Mouse (Mus musculus) urinary bladder, postnatal 10 days (tissue): ENCODE measurements at regions not wholly inside any gene's neighbourhood (a gene's known extent, or its start where the extent isn't known, plus 50 kb on each side); places are given as distances from the start of the nearest gene placed in this dataset.
"Not testable (repeated sequence)": the region's sequence is repeated elsewhere in the genome, so short reads cannot be mapped to it uniquely, and the experiment has no call there.

Experiments used
- DNase-seq: peaks from one replicate; pipeline ENCODE4 v3.0.0; 2022; ENCODE audit warnings: low spot score

DNA sequence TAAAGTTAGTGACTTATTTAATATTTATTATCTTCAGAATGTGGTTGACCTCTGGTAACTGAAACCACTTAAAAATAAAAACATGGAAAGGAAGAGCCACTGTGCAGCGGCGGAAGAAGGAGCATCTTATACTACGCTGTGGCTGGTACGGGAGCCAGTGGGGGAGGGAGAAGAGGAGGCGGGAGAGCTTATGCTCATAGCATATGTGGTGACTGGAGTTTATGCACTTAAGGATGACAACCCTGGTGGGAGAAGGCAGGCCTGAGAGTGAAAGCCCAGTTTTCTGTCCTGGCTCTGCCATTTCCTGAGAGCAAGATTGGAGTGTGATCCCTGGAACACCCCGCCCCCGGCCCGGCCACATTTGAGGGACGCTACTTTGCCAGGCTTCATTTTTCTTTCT, 145.5 kb downstream of the Tsen15 start:
- no peak for DNase-seq

DNA sequence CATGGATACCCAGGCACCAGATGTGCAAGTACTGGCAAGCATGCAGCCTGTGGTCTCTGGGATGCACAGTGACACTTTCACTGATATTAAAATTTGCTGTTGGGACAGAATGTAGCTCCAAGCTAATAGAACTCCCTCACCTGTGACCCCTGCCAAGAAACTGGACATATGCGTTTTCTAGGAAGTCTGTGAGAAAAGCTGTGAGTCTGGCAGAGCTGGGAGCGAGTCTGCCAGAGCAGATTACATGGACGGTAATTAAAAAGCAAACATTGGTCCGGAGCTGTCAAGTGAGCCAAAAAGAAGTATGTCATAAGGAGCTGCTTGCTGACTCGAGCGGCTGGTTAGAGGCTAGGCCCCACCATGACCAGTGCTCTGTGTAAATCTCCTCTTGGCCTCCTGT, 147.1 kb downstream of the Tsen15 start:
- no peak for DNase-seq

DNA sequence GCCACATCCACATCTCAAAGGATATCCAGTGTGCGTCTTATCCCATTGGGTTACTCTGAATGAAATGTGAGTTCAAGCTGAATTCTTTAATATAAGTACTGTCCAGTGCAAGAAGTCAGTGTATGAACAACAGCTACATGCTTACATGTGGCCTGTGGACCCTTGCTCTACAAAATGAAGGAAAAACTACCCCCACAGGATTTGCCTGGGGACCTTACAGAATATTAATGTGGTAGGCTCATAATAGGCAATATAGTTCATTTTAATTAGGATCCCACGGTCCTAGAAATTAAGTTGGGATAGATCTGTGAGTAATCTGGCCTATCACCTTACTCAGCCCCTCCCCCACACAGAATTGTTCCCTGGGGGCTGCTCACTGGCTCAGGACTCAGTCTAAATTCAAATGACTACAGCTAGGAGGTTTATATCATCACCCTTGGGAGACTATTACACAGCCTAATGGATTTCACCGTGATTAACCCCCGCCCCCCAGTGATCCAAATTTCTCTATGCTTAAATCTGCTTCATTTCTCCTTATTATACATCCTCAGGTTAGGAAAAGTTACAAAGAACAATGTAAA, 145.4 kb upstream of the 1700025G04Rik start:
- no peak for DNase-seq

DNA sequence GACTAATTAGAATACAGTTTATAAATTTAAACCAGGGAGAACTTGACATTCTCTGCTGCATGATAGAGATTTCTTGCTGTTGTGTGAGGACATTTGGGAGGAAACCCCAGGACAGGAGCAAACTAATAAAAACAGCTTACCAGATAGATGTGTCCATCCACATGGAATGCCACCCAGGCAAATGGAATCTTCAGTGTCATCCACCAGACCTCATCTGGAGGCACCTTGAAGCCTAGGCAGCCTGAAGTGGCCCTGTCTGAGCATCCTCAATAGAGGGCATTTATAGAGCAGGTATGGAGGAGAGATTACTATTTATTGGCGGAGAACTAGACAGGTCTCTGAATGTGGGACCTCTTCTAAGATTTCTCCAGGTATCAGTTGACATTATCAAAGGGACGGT, 144.8 kb upstream of the 1700025G04Rik start:
- no peak for DNase-seq

DNA sequence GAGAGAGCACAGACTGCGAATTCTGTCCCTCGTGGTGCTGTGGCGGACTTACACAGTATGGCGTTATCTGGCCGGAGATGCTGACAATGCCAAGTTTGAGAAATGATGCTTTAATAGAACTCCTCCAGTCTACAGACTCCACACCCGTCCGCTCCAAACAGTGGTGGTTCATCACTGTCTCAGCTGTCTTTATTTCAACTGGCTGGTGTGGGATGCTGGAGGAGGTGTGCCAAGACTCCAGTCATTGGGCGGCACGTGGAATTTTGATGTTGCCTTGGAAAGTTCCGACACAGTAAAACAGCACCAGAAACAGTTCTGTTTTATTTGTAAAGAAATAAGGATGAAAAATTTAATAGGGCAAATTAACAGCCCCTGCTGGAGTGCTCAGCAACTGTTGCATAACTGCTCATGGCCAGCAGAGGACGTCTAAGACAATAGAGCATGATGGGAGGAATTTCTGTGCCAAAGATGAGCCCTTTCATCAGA, 141.8 kb upstream of the 1700025G04Rik start:
- DNase-seq: no peak

DNA sequence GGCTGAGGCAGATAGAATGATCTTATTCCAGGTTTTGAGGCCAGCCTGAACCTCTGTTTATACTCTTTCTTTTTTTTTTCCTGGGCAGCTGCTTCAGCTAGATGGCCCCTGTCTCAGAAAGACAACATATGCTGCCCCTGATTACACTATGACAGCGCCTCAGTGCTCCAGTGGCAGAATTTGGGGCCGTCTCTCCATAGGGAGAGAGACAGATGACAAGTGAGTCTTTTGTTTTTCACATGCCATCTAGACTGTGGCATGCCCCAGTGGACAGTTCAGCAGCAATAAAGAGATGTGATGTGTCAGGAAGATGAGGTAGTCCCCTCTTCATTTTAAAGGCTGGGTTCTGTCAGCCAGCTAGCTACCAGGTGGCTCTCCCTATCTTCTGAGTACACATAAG, 139.8 kb upstream of the 1700025G04Rik start:
- no peak for DNase-seq

DNA sequence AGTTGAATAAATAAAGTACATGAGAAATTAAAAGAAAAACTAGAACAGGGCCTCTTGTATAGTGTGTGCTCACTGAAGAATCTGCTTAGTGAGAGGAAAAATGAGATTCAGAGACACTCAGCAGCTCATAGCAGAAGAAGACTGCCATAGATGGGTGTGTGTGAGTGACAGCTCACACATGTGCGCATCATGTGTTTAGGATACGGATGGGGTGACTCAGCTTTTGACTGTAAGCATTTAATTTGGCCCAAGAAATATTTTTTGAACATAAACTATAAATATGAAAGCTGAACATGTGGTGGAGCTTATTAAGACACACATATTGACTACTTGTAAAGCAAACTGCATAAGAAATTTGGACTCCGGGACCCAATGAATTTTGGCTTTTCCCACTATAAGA, 136.1 kb upstream of the 1700025G04Rik start:
- DNase-seq: no peak

DNA sequence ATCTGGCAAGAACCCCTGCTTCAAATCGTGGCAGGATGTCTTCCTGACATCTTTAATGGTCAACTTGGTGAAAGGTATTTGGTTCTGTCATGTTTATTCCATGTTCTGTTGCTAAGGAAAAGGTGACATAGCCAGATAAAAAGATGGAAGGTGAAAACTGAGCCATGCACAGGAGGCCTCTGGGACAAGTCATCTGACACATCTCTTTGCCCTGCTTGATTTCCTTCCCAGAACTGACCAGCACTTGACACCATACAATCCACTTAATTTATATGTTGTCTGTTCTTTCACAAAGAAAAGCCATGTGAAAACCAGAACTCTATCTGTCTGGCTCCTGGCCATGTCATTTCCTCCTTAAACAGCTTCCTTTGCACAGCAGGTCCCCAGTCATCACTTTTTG, 133.7 kb upstream of the 1700025G04Rik start:
- no peak for DNase-seq

DNA sequence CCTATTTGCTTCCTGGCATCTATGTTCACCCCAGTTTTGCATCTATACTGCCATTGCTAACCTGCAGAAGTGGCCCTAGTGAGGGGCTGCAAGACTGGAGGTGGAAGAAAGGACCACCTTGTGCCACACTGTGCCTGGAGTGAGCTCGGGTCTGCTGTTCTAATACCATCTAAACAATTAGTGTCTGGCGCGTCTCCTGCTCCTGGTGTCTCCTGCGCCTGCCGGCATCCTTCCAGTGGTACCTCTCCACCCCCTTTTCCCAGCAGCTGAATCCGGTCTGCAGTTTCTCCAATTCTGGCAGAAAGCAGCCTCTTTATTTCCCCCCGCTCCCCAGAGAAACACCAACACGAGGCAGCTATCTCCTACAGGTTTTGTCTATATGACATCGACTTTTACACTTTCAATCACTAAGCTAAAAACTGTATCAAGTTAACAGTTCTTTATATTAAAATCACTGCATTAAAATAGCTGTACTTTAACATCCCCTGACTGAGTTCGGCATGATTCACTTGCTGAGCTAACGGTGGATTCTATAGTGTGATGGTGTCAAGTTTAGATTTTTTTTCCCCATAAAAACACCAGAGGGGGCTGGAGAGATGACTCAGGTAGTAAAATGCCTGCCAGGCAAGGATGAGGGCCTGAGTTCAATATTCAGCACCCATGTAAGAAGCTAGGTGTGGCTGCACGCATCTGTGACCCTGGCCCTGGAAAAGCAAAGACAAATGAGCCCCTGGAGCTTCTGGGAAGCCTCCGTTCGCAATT, 131.1 kb upstream of the 1700025G04Rik start:
- no peak for DNase-seq

DNA sequence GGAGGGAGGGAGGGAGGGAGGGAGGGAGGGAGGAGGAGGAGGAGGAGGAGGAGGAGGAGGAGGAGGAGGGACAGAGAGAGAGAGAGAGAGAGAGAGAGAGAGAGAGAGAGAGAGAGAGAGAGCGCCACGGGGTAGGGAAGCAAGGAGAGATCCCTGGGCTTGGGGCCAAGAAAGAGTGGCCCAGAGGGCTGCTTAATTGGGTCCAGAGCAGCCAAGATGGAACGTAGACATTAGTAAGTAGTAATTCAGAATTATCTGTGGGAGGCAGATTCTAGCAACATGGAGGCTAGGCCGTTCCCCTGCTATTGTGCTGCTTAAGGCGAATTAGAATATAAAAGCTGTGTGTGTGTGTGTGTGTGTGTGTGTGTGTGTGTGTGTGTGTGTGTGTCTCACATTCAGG, 129.8 kb upstream of the 1700025G04Rik start:
- not testable (repeated sequence) for DNase-seq

DNA sequence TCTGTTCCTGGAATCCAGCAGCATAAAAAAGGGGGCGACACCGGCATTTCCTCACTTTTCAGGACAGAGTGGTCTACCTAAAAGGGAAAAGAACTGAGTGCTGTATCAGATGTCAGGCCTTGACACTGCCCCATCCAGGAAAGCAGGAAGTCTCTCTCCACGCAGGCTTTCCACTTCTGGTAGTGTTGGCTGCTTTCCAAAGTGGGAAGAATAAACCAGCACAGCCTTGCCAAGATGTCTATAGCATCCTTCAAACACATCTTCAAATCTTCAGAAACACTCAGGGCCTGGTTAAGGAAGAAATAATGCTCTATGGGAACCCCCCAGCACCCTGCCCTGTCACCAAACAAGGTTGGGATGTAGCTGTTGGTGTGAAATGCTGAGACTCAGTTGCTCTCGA, 127.5 kb upstream of the 1700025G04Rik start:
- DNase-seq: no peak

DNA sequence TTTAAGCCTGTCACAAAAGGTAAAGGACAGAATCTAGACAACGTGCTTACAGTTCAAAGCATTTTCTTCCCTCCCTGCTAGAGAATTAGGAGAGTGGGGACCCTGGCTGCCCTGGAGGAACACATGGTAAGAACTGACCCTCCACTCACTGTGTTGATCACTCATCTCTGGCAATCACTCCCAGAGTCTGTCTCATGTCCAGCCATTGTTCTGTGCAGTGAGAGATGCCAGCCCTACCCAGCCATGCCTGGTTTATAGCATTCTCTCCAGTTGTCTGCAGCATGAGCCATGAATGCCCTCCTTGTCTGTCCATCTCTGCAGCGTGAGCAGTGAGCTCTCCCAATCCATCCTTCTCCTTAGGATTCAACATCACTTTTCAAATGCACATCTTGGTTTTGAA, 124.5 kb upstream of the 1700025G04Rik start:
- no peak for DNase-seq

DNA sequence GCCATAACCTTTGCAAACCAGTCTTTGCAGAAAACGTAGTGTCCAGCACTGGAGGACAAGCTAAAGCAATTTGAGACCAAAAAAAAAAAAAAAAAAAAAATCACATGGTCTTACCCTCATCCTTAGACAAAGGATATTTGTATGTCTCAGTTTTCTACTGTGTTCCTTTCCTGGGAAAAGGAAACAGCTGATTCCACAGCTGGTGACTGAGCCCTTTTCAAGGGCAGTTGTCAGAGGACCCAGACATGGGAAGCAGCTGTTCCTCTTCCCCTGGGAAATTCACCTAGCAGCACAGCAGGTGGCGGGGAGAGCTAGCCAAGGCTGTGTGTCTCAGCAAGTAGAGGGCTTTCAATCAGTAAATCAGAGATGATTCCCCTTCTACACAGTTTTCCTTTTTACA, 113.3 kb upstream of the 1700025G04Rik start:
- no peak for DNase-seq

DNA sequence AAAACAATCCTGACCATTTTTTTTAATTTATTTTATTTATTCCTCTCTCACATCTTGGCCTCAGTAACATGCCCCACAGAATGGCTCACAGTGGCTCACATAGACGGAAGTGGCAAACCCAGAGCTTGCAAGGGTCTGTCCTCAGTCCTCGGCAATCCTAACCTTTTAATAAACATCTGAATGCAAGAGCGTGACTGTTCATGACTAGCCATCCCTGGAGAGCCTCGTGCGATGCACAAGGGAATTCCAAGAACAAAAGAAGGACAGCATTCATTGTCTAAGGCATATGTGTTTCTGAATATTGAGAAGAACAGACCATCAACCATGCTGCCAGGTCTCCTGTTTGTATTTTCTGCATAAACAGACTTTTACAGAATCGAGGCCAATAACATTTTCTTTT, 98.8 kb upstream of the 1700025G04Rik start:
- DNase-seq: no peak

DNA sequence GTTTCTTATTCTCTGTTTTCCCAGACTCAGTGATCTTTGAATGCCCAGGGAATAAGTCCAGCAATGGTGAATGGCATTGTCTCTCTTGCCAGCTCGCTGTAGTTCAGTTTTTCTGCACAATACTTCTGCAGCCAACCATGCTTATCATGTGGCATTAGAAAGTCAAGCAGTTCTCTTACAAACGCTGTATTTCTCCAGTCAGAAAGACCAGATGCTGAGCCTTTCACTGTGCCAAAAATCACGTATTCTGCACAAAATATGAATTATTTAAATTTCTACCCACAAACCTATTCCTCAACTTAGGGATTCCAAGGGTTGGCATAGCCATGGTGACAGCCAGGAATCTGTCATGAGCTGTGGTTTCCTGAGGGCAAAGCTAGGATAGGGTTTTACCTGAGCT, 95.0 kb upstream of the 1700025G04Rik start:
- DNase-seq: no peak

DNA sequence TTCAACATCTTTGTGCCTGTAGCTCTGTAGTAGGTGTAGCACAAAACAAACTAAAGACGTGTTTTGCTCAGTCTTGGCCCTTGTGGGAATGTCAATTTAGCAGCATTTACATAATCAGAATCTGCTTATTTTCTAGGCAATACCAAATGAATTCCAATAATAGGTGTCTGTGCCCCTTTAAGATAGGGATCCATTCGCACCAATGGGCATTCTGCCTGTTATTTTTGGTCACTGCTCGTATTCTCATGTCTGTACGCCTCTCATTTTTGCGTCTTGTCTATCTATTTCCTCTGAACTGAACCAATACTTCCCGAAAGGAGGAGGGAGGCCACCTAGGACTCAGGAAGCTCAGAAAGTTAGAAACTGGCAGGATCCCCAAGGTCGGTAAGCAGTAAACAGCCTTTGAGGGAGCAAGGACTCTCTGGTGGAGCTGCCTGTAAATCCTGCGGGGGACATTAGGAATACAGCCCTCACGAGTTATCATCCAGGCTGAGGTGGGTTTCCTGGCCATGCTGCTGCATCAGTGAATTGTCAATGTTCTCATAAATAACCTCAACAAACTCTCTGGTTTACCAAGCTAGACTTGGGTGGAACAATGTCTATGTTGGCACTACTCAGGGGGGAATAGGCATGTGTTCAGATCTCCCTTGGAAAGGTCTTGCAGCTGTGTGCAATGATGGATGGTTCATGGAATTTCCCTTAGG, 86.5 kb upstream of the 1700025G04Rik start:
- no peak for DNase-seq

DNA sequence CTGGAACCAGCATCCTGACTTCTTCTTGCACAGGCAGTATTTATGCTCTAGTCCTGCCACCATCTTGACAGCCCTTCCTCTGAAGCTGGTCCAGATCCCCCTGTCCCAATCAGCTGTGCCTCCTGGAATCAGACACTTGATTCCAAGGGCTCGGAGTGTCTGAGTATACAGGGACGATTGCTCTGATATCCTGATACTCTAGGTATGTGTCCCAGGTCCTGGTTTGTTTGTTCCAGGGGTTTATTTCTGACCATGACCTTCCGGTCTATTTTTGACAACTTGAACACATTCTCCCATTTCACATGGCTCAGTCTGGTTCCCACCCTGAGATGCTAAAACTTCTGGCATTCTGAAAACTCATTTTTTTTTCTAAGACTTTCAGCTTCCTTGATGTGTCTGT, 85.8 kb upstream of the 1700025G04Rik start:
- no peak for DNase-seq

DNA sequence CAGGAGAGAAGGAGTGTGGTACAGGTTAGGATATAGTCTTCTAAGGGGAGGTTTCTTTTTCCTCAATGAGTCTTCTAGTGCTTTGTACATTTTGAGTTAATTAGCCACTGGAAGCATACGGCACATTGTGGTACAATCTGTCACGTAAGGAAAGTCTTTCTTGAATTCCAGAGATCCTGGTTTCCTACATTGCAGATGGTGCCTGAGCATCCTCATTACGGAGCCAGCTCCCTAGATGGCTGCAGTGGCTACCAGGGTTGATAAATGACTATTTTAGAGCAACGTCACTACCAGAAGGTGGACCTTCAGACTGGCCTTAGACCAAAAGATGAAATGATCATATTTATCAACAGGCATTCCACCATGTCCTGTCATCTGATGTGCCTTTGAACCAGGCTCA, 84.5 kb upstream of the 1700025G04Rik start:
- DNase-seq: no peak

DNA sequence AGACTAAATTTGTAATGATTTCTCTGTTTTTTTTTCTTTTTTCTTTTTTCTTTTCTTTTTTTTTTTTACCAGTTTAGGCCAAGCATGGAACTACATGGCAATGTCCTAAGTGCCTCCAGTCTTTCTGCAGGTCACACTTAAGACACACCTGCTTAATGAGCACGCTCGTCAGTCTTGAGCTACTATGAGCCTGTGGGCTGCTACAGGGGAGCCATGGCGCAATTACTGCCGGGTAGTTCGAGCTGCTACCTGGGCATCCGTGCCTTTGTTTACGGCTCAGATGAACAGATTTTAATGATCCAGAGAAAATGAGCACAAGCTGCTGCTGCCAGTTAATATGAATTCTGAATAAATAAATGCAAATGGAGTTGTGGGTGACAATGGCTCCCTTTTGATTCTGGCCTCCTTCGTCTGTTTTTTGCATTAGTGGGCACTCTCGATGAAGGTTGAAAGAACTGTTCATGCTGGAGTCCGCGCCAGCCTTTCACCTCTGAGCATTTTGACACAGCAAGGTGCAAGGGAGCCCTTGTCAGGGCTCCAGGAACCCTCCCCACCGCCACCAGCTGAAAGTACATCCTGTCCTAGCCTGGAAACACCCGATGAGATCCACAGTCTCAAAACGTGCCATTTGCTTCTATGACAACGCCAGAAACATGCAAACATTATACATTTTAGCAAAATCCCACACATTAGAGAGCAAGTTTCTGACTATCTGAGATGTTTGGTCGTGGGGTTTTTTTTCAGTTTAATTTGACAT, 81.3 kb upstream of the 1700025G04Rik start:
- no peak for DNase-seq

DNA sequence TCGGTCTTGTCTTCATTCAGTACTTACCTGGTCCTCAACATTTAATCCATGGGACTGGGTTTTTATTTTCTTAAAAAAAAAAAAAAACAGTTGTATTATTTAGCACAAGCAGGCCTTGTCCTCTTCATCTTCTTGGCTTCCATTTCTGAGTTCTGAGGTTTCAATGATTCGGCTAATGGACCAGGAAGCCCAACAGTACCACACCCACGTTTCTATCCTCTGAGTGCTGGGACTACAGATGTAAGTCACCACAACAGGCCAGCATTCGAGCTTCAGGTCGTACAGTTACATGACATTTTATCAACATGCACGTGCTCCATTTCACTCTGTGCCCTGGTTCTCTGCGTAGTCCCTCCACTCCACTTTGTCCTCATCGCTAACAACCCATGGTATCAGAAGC, 80.7 kb upstream of the 1700025G04Rik start:
- DNase-seq: no peak

DNA sequence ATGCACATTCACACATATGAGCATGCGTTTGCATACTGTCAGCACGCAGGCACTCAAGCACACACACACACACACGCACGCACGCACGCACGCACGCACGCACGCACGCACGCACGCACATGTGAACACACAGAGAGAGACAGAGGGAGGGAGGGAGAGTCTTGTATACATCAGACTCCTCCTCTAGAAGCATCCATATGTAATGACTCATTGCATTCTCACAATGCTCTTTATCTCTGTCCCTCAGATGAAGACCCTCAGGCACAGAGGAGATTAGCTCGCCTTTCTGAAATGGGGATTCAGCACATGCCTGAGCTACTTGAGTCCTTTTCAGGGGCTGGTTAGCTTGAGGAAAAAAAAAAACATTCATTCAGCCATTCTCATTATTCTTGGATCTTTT, 79.6 kb upstream of the 1700025G04Rik start:
- DNase-seq: no peak

DNA sequence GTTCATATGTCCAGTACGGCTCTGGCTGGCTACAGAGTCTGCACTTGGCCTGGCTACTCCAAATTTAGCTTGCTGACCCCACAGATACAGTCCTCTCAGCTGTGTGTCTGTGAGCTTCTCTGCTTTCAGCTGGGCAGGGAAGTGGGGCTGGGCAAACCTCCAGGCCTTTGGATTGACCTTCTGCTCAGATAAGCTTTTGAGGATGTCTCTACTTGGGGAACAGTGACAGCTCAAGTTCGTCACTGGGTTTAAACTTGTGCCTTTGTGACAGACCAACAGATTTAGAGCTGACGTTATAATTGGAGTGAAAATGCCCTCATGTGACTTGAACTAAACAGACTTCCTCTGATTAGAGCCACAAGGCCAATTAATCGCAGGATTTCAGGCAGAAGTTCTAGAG, 78.4 kb upstream of the 1700025G04Rik start:
- DNase-seq: no peak

DNA sequence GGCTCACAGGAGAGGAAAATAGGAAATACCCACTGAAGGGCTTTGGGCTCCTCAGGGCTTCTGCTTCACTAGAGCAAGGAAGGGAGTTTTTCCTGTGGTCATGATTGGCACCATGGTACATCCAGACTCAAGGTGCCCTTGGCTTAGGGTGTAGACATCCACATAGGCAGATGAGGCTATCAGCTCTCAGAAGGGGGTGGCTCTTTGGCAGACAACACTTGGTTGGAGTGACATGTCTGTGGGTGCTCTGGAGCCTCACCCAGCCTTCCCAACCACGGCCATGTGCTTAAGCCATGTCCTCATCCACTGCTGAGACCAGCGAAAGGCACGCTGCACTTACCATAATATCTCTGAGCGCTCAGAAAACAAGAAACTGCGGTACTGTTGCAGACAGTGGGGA, 77.8 kb upstream of the 1700025G04Rik start:
- DNase-seq: no peak
